Mouse (Mus musculus) v-Abl transformed pro-B cells (cell line): Measurements from ENCODE around the gene Urad.

ENCODE experiments used
- in situ Hi-C, 2 experiments: fragments of 400-800 bp; cut with MboI; formaldehyde crosslinking; loops; one replicate each; pipeline ENCODE4 v1.15.1; 2025; ENCODE audit not compliant: unreplicated experiment in 2 of 2

The Urad gene

GRCm38 (mm10) chr5:147274174-147275141, 47.8 kb downstream of the Urad start:
- in situ Hi-C loops: no loop called here

GRCm38 (mm10) chr5:147272808-147273345, 49.4 kb downstream of the Urad start:
- in situ Hi-C loops: no loop called here

- in situ Hi-C loops: no loop called here
These were observed 50.0 kb downstream of the Urad start for GRCm38 (mm10) chr5:147272046-147272807.

DNA sequence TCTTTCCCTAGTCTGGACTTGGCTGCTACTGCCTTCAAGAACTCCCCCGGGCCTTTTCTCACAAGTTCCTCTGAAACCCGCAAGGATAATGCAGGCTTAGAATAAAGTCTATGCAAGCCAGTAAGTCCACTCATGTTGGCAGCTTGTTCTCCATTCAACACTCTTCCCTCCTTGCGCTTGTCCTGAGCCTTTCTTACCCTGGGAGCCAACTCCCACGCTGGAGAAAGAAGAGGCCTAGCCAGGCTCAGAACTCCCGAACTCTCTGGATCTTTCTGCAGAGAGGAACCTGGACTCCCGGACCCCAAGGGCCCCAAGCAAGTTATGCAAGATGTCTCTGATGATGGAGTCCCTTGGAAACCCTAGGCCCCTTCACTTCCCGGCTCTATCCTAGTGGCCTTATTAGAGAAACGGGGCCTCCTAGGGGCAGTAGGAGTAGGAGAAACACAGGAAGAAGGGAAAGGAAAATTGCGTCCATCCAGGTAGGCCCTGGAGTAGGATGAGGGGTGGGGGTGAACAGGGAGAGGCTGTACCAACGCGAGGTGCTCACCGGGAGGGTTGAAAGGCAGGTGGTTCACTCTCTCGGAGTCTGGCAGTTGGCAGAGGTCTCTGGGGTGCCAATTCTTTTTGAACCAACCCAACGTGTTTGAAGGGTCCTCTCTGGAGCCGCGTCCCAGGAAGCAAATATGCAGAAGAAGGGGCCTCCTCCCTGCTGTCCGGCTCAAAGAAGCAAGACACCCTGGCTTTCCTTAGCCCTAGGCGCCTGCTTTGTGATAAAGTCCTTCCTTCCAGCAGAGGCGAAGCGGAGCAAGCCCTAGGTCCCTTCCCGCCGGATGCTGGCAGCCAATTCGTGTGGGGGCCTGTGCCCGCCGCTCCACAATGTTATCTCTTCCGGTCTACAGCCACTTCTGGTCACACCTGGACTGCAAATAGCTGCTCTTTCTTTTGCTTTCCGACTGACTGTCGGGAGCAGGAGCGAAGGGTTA, 51.3 kb downstream of the Urad start:
- in situ Hi-C loops: no loop called here

DNA sequence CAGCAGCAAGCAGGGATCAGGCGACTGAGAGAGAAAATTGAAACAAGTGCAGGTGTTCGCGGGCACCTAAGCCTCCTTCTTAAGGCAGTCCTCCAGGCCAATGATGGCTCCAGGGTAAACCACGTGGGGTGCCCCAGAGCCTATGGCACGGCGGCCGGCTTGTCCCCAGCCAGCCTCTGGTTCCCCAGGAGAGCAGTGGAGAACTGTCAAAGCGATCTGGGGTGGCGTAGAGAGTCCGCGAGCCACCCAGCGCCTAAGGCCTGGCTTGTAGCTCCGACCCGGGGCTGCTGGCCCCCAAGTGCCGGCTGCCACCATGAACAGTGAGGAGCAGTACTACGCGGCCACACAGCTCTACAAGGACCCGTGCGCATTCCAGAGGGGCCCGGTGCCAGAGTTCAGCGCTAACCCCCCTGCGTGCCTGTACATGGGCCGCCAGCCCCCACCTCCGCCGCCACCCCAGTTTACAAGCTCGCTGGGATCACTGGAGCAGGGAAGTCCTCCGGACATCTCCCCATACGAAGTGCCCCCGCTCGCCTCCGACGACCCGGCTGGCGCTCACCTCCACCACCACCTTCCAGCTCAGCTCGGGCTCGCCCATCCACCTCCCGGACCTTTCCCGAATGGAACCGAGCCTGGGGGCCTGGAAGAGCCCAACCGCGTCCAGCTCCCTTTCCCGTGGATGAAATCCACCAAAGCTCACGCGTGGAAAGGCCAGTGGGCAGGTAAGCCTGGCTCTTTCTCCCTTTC, 52.1 kb downstream of the Urad start, which contains the start of gene Pdx1:
Gene Pdx1 (plus strand): TSS at position 34 of the 747 bp plus-strand sequence.
- in situ Hi-C loops: no loop called here

GRCm38 (mm10) chr5:147269371-147269770, 52.9 kb downstream of the Urad start:
- in situ Hi-C loops: no loop called here

GRCm38 (mm10) chr5:147268728-147269127, 53.5 kb downstream of the Urad start:
- in situ Hi-C loops: no loop called here

GRCm38 (mm10) chr5:147267434-147267833, 54.8 kb downstream of the Urad start:
- in situ Hi-C loops: no loop called here
